ENCODE assay signal across 8 mouse cellular contexts in the genomic region with DNA sequence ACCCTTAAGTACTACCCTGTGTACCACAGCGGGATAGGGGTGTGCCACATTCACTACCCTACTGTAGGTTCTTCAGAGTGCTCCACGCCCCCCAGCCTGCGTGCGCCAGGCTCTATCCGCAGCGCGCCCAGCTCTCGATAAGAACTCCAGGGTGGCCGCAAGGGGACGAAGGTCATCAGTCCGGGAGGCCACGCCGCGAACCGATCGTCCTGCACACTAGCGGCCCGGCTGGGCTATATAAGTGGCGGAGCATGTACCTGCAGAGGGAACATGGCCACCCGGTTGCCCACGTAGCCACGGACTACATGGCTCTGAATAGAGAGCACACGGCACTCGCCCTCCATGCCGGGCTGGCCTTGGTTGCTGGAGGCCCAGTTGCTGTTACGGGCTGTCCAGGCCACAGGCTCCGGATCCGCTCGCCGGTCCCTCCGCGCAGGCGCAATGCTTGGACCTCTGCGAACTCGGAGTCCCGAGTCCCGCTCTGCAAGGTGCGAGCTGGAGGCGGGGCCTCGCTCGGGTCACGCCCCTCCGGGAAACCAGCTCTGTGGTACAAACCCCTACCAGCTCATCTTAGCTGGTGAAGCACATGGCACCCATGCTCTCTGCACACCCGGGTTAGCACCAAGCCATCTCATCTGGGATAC.
A peak's percentile ranks its signal among the peaks of the same experiment; 100 is the strongest.
DNase-seq lines count a peak whose midpoint lies in the region; ATAC-seq lines count a peak whose summit lies in the region.

No protein-coding gene starts in this region.

- H3K9ac ChIP-seq in forebrain, embryonic 13.5 days: peak overlapping the region; percentile 68
- peak overlapping the region; percentile 48 for H3K9ac ChIP-seq in hindbrain, embryonic 15.5 days
- peak overlapping the region; percentile 82 for H3K9ac ChIP-seq in liver, embryonic 11.5 days (ENCODE audit: low read depth, low read length)

- peak; percentile 83 for DNase-seq in R1 (ENCODE audit: low read depth, low spot score)
- DNase-seq in c-Kit-negative CD71-positive TER-119-positive erythroid progenitor cells, embryonic 14.5 days (ENCODE audit: low read depth, low spot score): peak; percentile 69
- peak; percentile 76 for DNase-seq in liver, embryonic 11.5 days (ENCODE audit: low spot score)
- peak; percentile 79 for DNase-seq in thymus, postnatal 0 days (ENCODE audit: low spot score)
- DNase-seq in right cerebral cortex, adult 18-20 months: no peak

- H3K4me1 ChIP-seq in forebrain, embryonic 13.5 days: peaks cover 11% of the 10 kb centered on the region; the same call in 1 of the 2 replicates
- peaks cover 12% of the 10 kb centered on the region for H3K4me1 ChIP-seq in hindbrain, embryonic 15.5 days (replicated peaks)
- H3K4me1 ChIP-seq in liver, embryonic 11.5 days (replicated peaks; ENCODE audit: control insufficient read depth, insufficient read depth, low read length): peaks cover 13% of the 10 kb centered on the region

- H3K9me3 ChIP-seq in forebrain, embryonic 13.5 days (replicated peaks): no peaks in the 10 kb centered on the region
- no peaks in the 10 kb centered on the region for H3K9me3 ChIP-seq in hindbrain, embryonic 15.5 days
- H3K9me3 ChIP-seq in liver, embryonic 11.5 days (ENCODE audit: control insufficient read depth, low read length): no peaks in the 10 kb centered on the region

- H3K36me3 ChIP-seq in forebrain, embryonic 13.5 days (ENCODE audit: poor library complexity, severe bottlenecking): no peaks in the 10 kb centered on the region
- H3K36me3 ChIP-seq in hindbrain, embryonic 15.5 days: no peaks in the 10 kb centered on the region
- no peaks in the 10 kb centered on the region for H3K36me3 ChIP-seq in liver, embryonic 11.5 days (ENCODE audit: control insufficient read depth, insufficient read depth, low read length)

- peak overlapping the region; percentile 91 for H3K4me2 ChIP-seq in forebrain, embryonic 13.5 days
- H3K4me2 ChIP-seq in hindbrain, embryonic 15.5 days: peak overlapping the region; percentile 86
- peak overlapping the region; percentile 99 for H3K4me2 ChIP-seq in liver, embryonic 11.5 days

- ATAC-seq in forebrain, embryonic 13.5 days: peak; percentile 74
- ATAC-seq in hindbrain, embryonic 15.5 days (ENCODE audit: low FRiP score, low read depth): peak; percentile 88
- peak; percentile 87 for ATAC-seq in liver, embryonic 11.5 days (replicated peaks; ENCODE audit: low FRiP score)
- peak; percentile 40; the same call in 1 of the 2 replicates for ATAC-seq in monocyte, adult 5-6 weeks (replicated peaks; ENCODE audit: insufficient number of reproducible peaks, low FRiP score, low TSS enrichment, poor library complexity, severe bottlenecking)

- H3K27ac ChIP-seq in forebrain, embryonic 13.5 days: no peak overlapping the region
- no peak overlapping the region for H3K27ac ChIP-seq in hindbrain, embryonic 15.5 days (replicated peaks)
- 0 out of 2 replicates have a peak overlapping the region, but pooled peaks have one; percentile 62 for H3K27ac ChIP-seq in liver, embryonic 11.5 days (ENCODE audit: low read depth, low read length)

- H3K27me3 ChIP-seq in forebrain, embryonic 13.5 days: peaks cover 22% of the 10 kb centered on the region
- 0 out of 2 replicates have a peak, but pooled peaks cover 4% of the 10 kb centered on the region for H3K27me3 ChIP-seq in hindbrain, embryonic 15.5 days
- 0 out of 2 replicates have a peak, but pooled peaks cover 3% of the 10 kb centered on the region for H3K27me3 ChIP-seq in liver, embryonic 11.5 days (replicated peaks; ENCODE audit: control insufficient read depth, insufficient read depth, low read length)

- WGBS in forebrain, embryonic 13.5 days: under 1% methylated on average over 44 of the region's 44 CpGs
- 2% methylated on average over 44 of the region's 44 CpGs for WGBS in hindbrain, embryonic 15.5 days
- whole genome bisulfite sequencing in liver, embryonic 11.5 days: 3% methylated on average over 44 of the region's 44 CpGs

- H3K4me3 ChIP-seq in forebrain, embryonic 13.5 days: peak overlapping the region; percentile 50
- H3K4me3 ChIP-seq in hindbrain, embryonic 15.5 days: peak overlapping the region; percentile 48
- H3K4me3 ChIP-seq in liver, embryonic 11.5 days (ENCODE audit: low read depth, low read length): peak overlapping the region; percentile 62
